In genomic region chr7:34897058-34897457, GRCm38 (mm10) we compare ENCODE assay signal across 8 mouse cellular contexts. TPM values are rescaled to one million over a fixed set of nuclear protein-coding genes. Genes with fewer than 3 reads are reported as not detected.
DNase-seq lines count a peak whose midpoint lies in the region; ATAC-seq and TF ChIP-seq lines count a peak whose summit lies in the region.

No protein-coding gene starts in this region.

- 33% methylated on average over 1 of the region's 1 CpGs for WGBS in forebrain, embryonic 12.5 days
- WGBS in forebrain, embryonic 11.5 days = 11% methylated on average over 1 of the region's 1 CpGs
- 0% methylated on average over 1 of the region's 1 CpGs for WGBS in lung, embryonic 14.5 days
- WGBS in lung, adult 2 months = 4% methylated on average over 1 of the region's 1 CpGs
- 26% methylated on average over 1 of the region's 1 CpGs for WGBS in hindbrain, embryonic 13.5 days
- WGBS in midbrain, postnatal 0 days = 14% methylated on average over 1 of the region's 1 CpGs
- 19% methylated on average over 1 of the region's 1 CpGs for WGBS in liver, embryonic 12.5 days (ENCODE audit: insufficient replicate concordance)

- peak overlapping the region; percentile 54 for H3K27ac ChIP-seq in forebrain, embryonic 12.5 days
- H3K27ac ChIP-seq in forebrain, embryonic 11.5 days (ENCODE audit: low read depth, low read length) = no peak overlapping the region; the same call in 1 of the 2 replicates
- H3K27ac ChIP-seq in lung, embryonic 14.5 days (ENCODE audit: low read depth) = no peak overlapping the region
- 0 out of 2 replicates have a peak overlapping the region, but pooled peaks have one; percentile 3 for H3K27ac ChIP-seq in hindbrain, embryonic 13.5 days
- no peak overlapping the region for H3K27ac ChIP-seq in midbrain, postnatal 0 days (ENCODE audit: low read depth, low read length)
- no peak overlapping the region for H3K27ac ChIP-seq in liver, embryonic 12.5 days

- no peaks in the 10 kb centered on the region for H3K9me3 ChIP-seq in forebrain, embryonic 12.5 days
- no peaks in the 10 kb centered on the region for H3K9me3 ChIP-seq in forebrain, embryonic 11.5 days (ENCODE audit: control insufficient read depth, low read length)
- no peaks in the 10 kb centered on the region for H3K9me3 ChIP-seq in lung, embryonic 14.5 days (ENCODE audit: low read depth, low read length)
- 0 out of 2 replicates have a peak, but pooled peaks cover 4% of the 10 kb centered on the region for H3K9me3 ChIP-seq in hindbrain, embryonic 13.5 days
- no peaks in the 10 kb centered on the region for H3K9me3 ChIP-seq in midbrain, postnatal 0 days (ENCODE audit: low read length)
- no peaks in the 10 kb centered on the region for H3K9me3 ChIP-seq in liver, embryonic 12.5 days (replicated peaks)

- no peak for DNase-seq in forebrain, embryonic 11.5 days (ENCODE audit: low spot score)
- peak; percentile 26 for DNase-seq in lung, embryonic 14.5 days
- DNase-seq in lung, adult 2 months = no peak
- DNase-seq in midbrain, postnatal 0 days (ENCODE audit: low spot score) = peak; percentile 64
- DNase-seq in thymus, postnatal 10 days (ENCODE audit: low spot score in 2 of 2) = no peak

- no peaks in the 10 kb centered on the region for H3K36me3 ChIP-seq in forebrain, embryonic 12.5 days (replicated peaks)
- no peaks in the 10 kb centered on the region for H3K36me3 ChIP-seq in forebrain, embryonic 11.5 days (ENCODE audit: control insufficient read depth, insufficient read depth, low read length)
- no peaks in the 10 kb centered on the region for H3K36me3 ChIP-seq in lung, embryonic 14.5 days (ENCODE audit: insufficient read depth)
- H3K36me3 ChIP-seq in hindbrain, embryonic 13.5 days = no peaks in the 10 kb centered on the region
- no peaks in the 10 kb centered on the region for H3K36me3 ChIP-seq in midbrain, postnatal 0 days (ENCODE audit: insufficient read depth, low read length)
- no peaks in the 10 kb centered on the region for H3K36me3 ChIP-seq in liver, embryonic 12.5 days

- 0 out of 2 replicates have a peak overlapping the region, but pooled peaks have one; percentile 8 for H3K9ac ChIP-seq in forebrain, embryonic 12.5 days
- H3K9ac ChIP-seq in forebrain, embryonic 11.5 days (ENCODE audit: low read length) = no peak overlapping the region
- H3K9ac ChIP-seq in lung, embryonic 14.5 days = no peak overlapping the region
- no peak overlapping the region for H3K9ac ChIP-seq in hindbrain, embryonic 13.5 days
- no peak overlapping the region for H3K9ac ChIP-seq in midbrain, postnatal 0 days (replicated peaks; ENCODE audit: low read length, poor library complexity, severe bottlenecking)
- H3K9ac ChIP-seq in liver, embryonic 12.5 days = no peak overlapping the region

- TF ChIP-seq CTCF in lung, embryonic 14.5 days (IDR thresholded peaks at IDR 0.05; ENCODE audit: low read depth) = no peak
- no peak for TF ChIP-seq CTCF in lung, adult 2 months (IDR thresholded peaks at IDR 0.05; ENCODE audit: insufficient read depth, low read length)
- no peak for TF ChIP-seq CTCF in midbrain, postnatal 0 days (IDR thresholded peaks at IDR 0.05)

- no peaks in the 10 kb centered on the region; the same call in 1 of the 2 replicates for H3K27me3 ChIP-seq in forebrain, embryonic 12.5 days
- no peaks in the 10 kb centered on the region for H3K27me3 ChIP-seq in forebrain, embryonic 11.5 days (ENCODE audit: control insufficient read depth, insufficient read depth, low read length)
- H3K27me3 ChIP-seq in lung, embryonic 14.5 days (ENCODE audit: insufficient read depth, low read length) = no peaks in the 10 kb centered on the region
- H3K27me3 ChIP-seq in hindbrain, embryonic 13.5 days = no peaks in the 10 kb centered on the region
- H3K27me3 ChIP-seq in midbrain, postnatal 0 days (ENCODE audit: insufficient read depth, low read length) = no peaks in the 10 kb centered on the region
- peaks cover 22% of the 10 kb centered on the region; the same call in 1 of the 2 replicates for H3K27me3 ChIP-seq in liver, embryonic 12.5 days (replicated peaks)

- no peak overlapping the region for H3K4me3 ChIP-seq in forebrain, embryonic 12.5 days (replicated peaks)
- H3K4me3 ChIP-seq in forebrain, embryonic 11.5 days (ENCODE audit: low read depth, low read length) = no peak overlapping the region
- no peak overlapping the region for H3K4me3 ChIP-seq in lung, embryonic 14.5 days (ENCODE audit: low read depth, low read length)
- H3K4me3 ChIP-seq in lung, adult 2 months (replicated peaks; ENCODE audit: extremely low read depth, low read depth, low read length) = no peak overlapping the region
- no peak overlapping the region for H3K4me3 ChIP-seq in hindbrain, embryonic 13.5 days
- H3K4me3 ChIP-seq in midbrain, postnatal 0 days (ENCODE audit: low read depth, low read length) = no peak overlapping the region
- H3K4me3 ChIP-seq in liver, embryonic 12.5 days = no peak overlapping the region

- no peak overlapping the region for H3K4me2 ChIP-seq in forebrain, embryonic 12.5 days
- H3K4me2 ChIP-seq in forebrain, embryonic 11.5 days (ENCODE audit: low read depth, low read length, severe bottlenecking) = no peak overlapping the region
- H3K4me2 ChIP-seq in lung, embryonic 14.5 days = no peak overlapping the region
- H3K4me2 ChIP-seq in hindbrain, embryonic 13.5 days = no peak overlapping the region
- no peak overlapping the region for H3K4me2 ChIP-seq in midbrain, postnatal 0 days (ENCODE audit: low read depth, low read length, poor library complexity, severe bottlenecking)
- H3K4me2 ChIP-seq in liver, embryonic 12.5 days = no peak overlapping the region

- ATAC-seq in forebrain, embryonic 12.5 days (ENCODE audit: low FRiP score) = peak; percentile 75
- ATAC-seq in forebrain, embryonic 11.5 days (replicated peaks; ENCODE audit: low FRiP score) = no peak; the same call in 1 of the 2 replicates
- no peak for ATAC-seq in lung, embryonic 14.5 days (ENCODE audit: insufficient read depth)
- no peak for ATAC-seq in hindbrain, embryonic 13.5 days (ENCODE audit: low FRiP score)
- ATAC-seq in midbrain, postnatal 0 days (ENCODE audit: low FRiP score) = no peak
- no peak for ATAC-seq in liver, embryonic 12.5 days

- no peak for TF ChIP-seq POLR2A in lung, adult 2 months (IDR thresholded peaks at IDR 0.05; ENCODE audit: borderline replicate concordance, extremely low read depth, low read depth, low read length)

- peaks cover 11% of the 10 kb centered on the region for H3K4me1 ChIP-seq in forebrain, embryonic 12.5 days
- H3K4me1 ChIP-seq in forebrain, embryonic 11.5 days (replicated peaks; ENCODE audit: control insufficient read depth, insufficient read depth, low read length) = no peaks in the 10 kb centered on the region; the same call in 1 of the 2 replicates
- H3K4me1 ChIP-seq in lung, embryonic 14.5 days (ENCODE audit: insufficient read depth) = no peaks in the 10 kb centered on the region
- no peaks in the 10 kb centered on the region for H3K4me1 ChIP-seq in lung, adult 2 months (ENCODE audit: control insufficient read depth, insufficient read depth, low read length)
- H3K4me1 ChIP-seq in hindbrain, embryonic 13.5 days (replicated peaks) = peaks cover 11% of the 10 kb centered on the region
- H3K4me1 ChIP-seq in midbrain, postnatal 0 days (ENCODE audit: insufficient read depth, low read length) = peaks cover 7% of the 10 kb centered on the region; the same call in 1 of the 2 replicates
- H3K4me1 ChIP-seq in liver, embryonic 12.5 days = no peaks in the 10 kb centered on the region

RNA-seq across cellular contexts. Expression of gene Pepd, which starts 15.1 kb away (rescaled TPM):
- polyA plus RNA-seq in forebrain, embryonic 12.5 days (2016; fragmentation: Nextera tagmentation; extraction: Ambion mirVana) = 54.9 and 58.6 TPM in 2 replicates
- polyA plus RNA-seq in forebrain, embryonic 11.5 days (2014; fragmentation: Nextera tagmentation; extraction: Ambion mirVana) = 58.4 and 65.5 TPM in 2 replicates
- 68.2 and 70.4 TPM in 2 replicates for polyA plus RNA-seq in lung, embryonic 14.5 days (2014; fragmentation: Nextera tagmentation; extraction: Ambion mirVana)
- polyA plus RNA-seq in lung, adult 2 months (2012; rRNA removed) = 53.3 and 61.5 TPM in 2 replicates
- polyA plus RNA-seq in hindbrain, embryonic 13.5 days (2015; fragmentation: Nextera tagmentation; extraction: Ambion mirVana) = 52.4 and 54.6 TPM in 2 replicates
- 57.4 and 60.8 TPM in 2 replicates for total RNA-seq in midbrain, postnatal 0 days (2014; rRNA removed)
- polyA plus RNA-seq in midbrain, postnatal 0 days (2015; fragmentation: Nextera tagmentation; extraction: Ambion mirVana) = 69.8 and 70.1 TPM in 2 replicates
- 45.4 and 49.6 TPM in 2 replicates for polyA plus RNA-seq in liver, embryonic 12.5 days (2016; fragmentation: Nextera tagmentation; extraction: Ambion mirVana)

Comparison
In these comparisons a context has a peak if more than half of its experiments do, and no peak if none do; other contexts are left out.
1. H3K27ac ChIP-seq: peak in forebrain, embryonic 12.5 days (single experiment) and hindbrain, embryonic 13.5 days (single experiment); none in forebrain, embryonic 11.5 days (single experiment), lung, embryonic 14.5 days (single experiment), midbrain, postnatal 0 days (single experiment) and liver, embryonic 12.5 days (single experiment).
2. DNase-seq: peak in lung, embryonic 14.5 days (single experiment) and midbrain, postnatal 0 days (single experiment); none in forebrain, embryonic 11.5 days (single experiment), lung, adult 2 months (single experiment) and thymus, postnatal 10 days (0 of 2).